Mouse (Mus musculus) frontal cortex, postnatal 14 days (tissue): ENCODE measurements at regions not wholly inside any gene's neighbourhood (a gene's known extent, or its start where the extent isn't known, plus 50 kb on each side); places are given as distances from the start of the nearest gene placed in this dataset.

Experiments
- DNase-seq, 2 experiments: peaks; one replicate each; pipeline ENCODE4 v3.0.0; 2022; ENCODE audit warnings: low spot score in 2 of 2

GRCm38 (mm10) chr13:44182544-44183191, 398.1 kb downstream of the Cd83 start:
- no peak for DNase-seq

GRCm38 (mm10) chr13:44195365-44195764, 410.8 kb downstream of the Cd83 start:
- DNase-seq = no peak

GRCm38 (mm10) chr13:44206042-44206441, 421.5 kb downstream of the Cd83 start:
- no peak for DNase-seq

- DNase-seq = no peak
Measured at GRCm38 (mm10) chr13:44206448-44206847, 421.9 kb downstream of the Cd83 start.

GRCm38 (mm10) chr13:44207400-44208005, 422.9 kb downstream of the Cd83 start:
- DNase-seq = no peak

GRCm38 (mm10) chr13:44209036-44209435, 424.5 kb downstream of the Cd83 start:
- DNase-seq = no peak

- DNase-seq = no peak
Measured at GRCm38 (mm10) chr13:44210123-44210522, 425.5 kb downstream of the Cd83 start.

- DNase-seq = no peak
Measured at GRCm38 (mm10) chr13:44212356-44212755, 427.8 kb downstream of the Cd83 start.

- no peak for DNase-seq
Measured at GRCm38 (mm10) chr13:44212936-44213335, 428.4 kb downstream of the Cd83 start.

GRCm38 (mm10) chr13:44218266-44218665, 433.7 kb downstream of the Cd83 start:
- no peak for DNase-seq

- no peak for DNase-seq
Measured at GRCm38 (mm10) chr13:44221721-44222120, 437.1 kb downstream of the Cd83 start.

- peak in 1 of 2 experiments; percentile 49 for DNase-seq
Measured at GRCm38 (mm10) chr13:44222335-44222734, 437.8 kb downstream of the Cd83 start.

- DNase-seq = no peak
Measured at GRCm38 (mm10) chr13:44227706-44228459, 443.3 kb downstream of the Cd83 start.

GRCm38 (mm10) chr13:44228540-44229135, 444.1 kb downstream of the Cd83 start:
- no peak for DNase-seq

GRCm38 (mm10) chr13:44229136-44229611, 444.6 kb downstream of the Cd83 start:
- DNase-seq = no peak

GRCm38 (mm10) chr13:44231403-44231802, 446.8 kb downstream of the Cd83 start:
- DNase-seq = no peak

GRCm38 (mm10) chr13:44231868-44232715, 447.5 kb downstream of the Cd83 start:
- DNase-seq = peak; percentile 69 to 86

- no peak for DNase-seq
Measured at GRCm38 (mm10) chr13:44232716-44233051, 448.1 kb downstream of the Cd83 start.

GRCm38 (mm10) chr13:44234241-44234640, 449.7 kb downstream of the Cd83 start:
- DNase-seq = no peak

- no peak for DNase-seq
Measured at GRCm38 (mm10) chr13:44235236-44235635, 450.7 kb downstream of the Cd83 start.

GRCm38 (mm10) chr13:44235941-44236340, 451.4 kb downstream of the Cd83 start:
- DNase-seq = no peak
